Mouse (Mus musculus): ENCODE measurements at regions not wholly inside any gene's neighbourhood (a gene's known extent, or its start where the extent isn't known, plus 50 kb on each side); places are given as distances from the start of the nearest gene placed in this dataset.

GRCm38 (mm10) chr5:37876240-37876639 lies 51.9 kb upstream of the Msx1 start:
- TF ChIP-seq CTCF (IDR thresholded peaks at IDR 0.05; ENCODE audit: borderline replicate concordance, insufficient read depth, low read depth, low read length) (no peak), POLR2A (IDR thresholded peaks at IDR 0.05; ENCODE audit: borderline replicate concordance, insufficient read depth, low read length) (no peak)
